Mouse (Mus musculus) right cerebral cortex, adult 18-20 months (tissue): ENCODE results near the gene Tagln2.

Experiments used
- DNase-seq: peaks from one replicate; pipeline ENCODE4 v3.0.0; 2022; ENCODE audit warnings: mixed read lengths

The Tagln2 gene

GRCm38 (mm10) chr1:172481540-172482280 is 18.1 kb upstream of the Tagln2 start, which contains the start of gene Igsf9:
Gene Igsf9 (plus strand): TSS chr1:172481788.
- peak; percentile 95 for DNase-seq

DNA sequence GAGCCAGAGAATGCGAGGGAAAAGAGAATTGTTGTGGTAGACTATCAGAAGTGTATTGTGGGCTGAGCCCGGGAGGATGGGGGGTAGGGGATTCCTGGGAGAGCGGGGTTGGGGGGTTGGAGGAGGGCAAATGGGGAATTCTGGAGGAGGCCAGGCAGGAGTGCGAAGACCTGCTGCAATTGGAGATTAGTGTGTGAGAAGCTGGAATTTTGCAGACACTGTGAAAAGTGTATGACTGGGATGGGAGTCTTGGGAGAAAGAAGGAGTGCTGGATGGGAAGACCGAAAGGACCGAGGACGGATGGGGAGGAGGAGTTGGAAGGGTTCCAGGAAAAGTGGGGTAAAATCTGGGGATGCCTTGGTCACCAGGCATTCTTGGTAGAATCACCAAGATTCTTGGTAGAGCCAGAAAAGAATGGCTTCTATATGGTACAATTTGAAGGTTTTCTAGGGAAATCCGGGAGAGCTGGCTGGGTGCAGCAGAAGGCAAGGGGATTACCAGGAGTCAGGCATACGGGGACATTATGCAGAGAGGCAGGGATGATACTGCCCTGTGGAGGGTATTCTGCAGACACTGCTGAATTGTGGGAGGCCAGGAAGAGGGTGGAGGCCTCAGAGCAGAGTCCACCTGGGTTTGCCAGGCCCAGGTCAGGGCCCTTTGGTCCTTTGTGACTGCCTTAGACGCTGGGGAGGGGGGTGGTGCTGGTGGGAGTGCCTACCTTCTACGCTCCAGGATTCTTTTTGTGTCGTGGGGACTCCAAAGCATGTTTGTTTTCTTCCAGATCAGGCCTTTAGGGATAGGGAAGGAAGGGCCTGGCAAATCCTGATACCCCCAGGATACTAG is 17.1 kb upstream of the Tagln2 start:
- DNase-seq, result no peak

DNA sequence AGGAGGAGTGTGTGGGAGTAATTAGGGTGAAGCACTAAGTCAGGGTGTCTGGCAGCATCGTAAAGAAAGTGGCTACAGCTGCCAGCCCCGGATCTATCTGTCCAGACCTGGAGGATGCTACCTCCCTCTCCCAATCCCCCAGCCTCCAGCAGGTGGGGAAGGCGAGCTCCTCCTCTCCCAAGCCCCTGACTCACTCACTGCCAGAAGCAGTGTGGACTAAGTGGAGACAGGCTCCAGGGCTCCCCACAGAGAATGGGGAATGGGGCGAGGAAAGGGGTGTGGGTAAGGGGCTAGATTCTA is 16.5 kb upstream of the Tagln2 start:
- DNase-seq, result no peak

GRCm38 (mm10) chr1:172484236-172484635 is 15.6 kb upstream of the Tagln2 start:
- no peak for DNase-seq

GRCm38 (mm10) chr1:172484671-172485070 is 15.2 kb upstream of the Tagln2 start:
- no peak for DNase-seq

- DNase-seq, result no peak
Observed at GRCm38 (mm10) chr1:172485821-172486220, 14.0 kb upstream of the Tagln2 start.

GRCm38 (mm10) chr1:172486236-172486635 is 13.6 kb upstream of the Tagln2 start:
- no peak for DNase-seq

DNA sequence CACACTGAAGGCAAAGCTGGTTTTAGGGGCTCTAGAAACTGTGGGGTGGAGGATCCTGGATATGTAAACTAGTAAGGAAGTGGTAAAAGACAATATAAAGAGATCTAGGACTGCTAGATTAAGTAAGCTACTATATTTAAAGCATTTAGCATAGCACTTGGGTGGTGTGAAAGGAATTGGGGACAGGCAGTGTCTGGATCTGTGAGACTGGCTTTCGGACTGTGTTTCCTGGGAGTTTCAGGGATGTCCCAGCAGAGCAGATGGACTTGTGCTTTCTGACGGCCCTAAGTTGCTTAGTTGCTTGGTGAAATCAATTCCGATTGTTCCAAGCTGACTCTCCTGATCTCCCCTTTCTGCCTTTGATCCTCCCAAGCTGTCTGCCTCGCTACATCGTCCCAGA is 13.2 kb upstream of the Tagln2 start:
- no peak for DNase-seq

- DNase-seq, result no peak
Observed at GRCm38 (mm10) chr1:172487859-172488258, 12.0 kb upstream of the Tagln2 start.

- DNase-seq, result no peak
Observed at GRCm38 (mm10) chr1:172488831-172489230, 11.0 kb upstream of the Tagln2 start.

DNA sequence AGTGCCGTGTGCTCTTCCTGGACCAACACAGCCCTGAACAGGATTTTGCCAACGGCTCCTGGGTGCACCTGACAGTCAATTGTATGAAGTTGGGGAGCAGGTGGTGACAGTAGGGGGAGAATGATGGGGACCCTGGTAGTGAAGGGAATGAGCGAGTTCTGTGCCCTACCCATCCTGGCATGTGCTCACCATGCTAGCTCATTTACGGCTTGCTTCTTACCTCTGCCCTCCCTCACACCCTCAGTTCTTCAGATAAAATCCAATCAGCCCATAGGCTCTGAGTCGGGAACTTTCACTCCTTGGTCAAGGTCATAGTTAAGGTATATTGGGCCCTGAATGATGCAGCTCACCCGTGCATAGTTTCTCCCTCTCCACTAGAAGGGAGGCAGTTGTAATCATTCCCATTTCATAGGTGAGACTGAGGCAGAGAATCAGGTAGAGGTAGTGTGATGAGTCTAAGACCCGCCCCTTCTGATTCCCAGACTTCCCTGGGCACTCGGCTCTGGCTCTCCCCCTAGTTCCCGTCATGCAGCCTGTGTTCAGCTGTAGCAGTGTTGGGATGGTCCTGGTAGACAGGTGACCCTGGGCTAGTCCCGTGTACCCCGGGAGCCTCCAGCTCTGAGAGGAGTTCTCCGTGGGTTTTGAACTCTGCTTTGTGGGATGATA is 10.1 kb upstream of the Tagln2 start:
- DNase-seq, result no peak

DNA sequence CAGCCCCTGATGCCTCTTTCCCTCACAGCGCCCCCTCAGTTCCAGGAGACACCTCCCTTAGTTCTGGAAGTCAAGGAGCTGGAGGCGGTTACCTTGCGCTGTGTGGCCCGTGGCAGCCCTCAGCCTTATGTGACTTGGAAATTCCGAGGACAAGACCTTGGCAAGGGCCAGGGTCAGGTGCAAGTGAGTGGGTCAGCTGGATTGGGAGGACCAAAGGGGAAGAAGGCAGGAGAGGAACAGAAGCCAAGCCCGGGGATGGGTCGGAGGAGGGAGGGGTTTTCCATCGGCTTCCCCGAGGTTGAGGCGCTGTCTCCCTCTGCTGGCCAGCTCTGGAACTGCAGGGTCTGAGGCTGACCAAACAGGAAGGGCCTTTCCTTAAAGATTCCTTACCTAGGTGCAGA is 9.6 kb upstream of the Tagln2 start:
- peak; percentile 82 for DNase-seq

DNA sequence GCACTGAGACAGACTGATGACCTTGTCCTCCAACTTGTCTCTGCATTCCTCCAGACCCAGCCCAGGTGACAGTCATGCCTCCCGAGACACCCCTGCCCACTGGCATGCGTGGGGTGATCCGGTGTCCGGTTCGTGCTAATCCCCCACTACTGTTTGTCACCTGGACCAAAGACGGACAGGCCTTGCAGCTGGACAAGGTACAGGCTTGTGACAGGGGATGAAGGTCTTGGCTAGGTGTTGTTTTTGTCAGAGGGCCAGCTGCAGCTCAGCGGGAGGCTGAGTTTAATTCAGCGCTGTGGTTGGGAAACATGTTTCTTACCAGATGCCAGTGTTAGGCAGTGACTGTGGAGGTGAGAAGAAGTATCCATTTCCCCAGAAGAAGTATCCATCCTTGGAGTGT is 7.8 kb upstream of the Tagln2 start:
- DNase-seq, result no peak

- DNase-seq, result no peak
Observed at GRCm38 (mm10) chr1:172493516-172493915, 6.3 kb upstream of the Tagln2 start.

GRCm38 (mm10) chr1:172496030-172496429 is 3.8 kb upstream of the Tagln2 start:
- no peak for DNase-seq

DNA sequence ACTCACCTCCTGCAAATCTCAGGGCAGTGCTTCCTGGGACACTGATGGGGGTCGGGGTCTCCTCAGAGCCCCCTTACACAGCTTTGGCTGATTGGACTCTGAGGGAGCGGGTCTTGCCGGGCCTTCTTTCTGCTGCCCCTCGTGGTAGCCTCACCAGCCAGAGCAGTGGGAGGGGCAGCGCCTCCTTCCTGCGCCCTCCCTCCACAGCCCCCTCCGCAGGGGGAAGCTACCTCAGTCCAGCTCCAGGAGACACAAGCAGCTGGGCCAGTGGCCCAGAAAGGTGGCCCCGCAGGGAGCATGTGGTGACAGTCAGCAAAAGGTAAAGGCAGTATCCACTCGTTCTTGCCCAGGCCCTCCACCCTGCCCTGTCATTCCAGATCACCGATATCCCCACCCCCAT is 2.4 kb upstream of the Tagln2 start:
- DNase-seq, result no peak

GRCm38 (mm10) chr1:172500451-172501370 is 864 bp downstream of the Tagln2 start:
- no peak for DNase-seq

DNA sequence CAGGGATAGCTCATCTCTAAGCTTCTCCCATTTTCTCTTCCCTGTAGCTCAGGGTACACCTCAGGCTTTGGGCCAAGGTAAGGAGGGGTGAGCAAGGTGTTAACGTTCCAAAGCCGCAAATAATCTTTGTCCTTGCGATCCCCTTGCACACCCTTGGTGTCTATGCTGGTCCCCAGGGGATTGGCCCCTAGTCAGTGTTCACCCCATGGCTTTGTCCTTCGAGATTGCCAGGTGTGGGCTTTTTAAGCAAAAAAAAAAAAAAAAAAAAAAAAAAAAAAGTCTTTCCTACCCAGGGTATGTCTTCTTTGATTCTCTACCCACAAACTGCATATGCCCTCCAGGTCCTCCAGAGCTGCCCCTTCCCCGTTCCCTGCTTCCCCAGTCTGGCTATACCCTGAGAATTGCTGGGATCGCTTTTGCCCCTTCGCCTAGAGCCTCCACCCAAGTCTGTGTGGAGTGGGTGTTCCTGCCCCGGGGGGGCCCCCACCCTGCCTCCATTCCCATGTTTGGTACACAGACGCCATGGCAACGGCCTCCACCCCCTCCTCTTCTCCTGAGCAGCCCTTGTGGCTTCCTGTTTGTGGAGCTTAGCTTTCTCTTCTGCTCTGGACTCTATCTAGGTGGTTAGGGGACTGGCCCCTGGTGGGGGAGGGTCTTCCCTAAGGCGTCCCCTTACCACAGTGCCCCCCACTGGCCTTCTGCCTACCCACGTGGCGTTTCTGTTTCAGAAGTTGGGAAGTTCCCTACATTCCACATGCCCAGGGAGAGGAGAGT is 1.7 kb downstream of the Tagln2 start:
- no peak for DNase-seq

- DNase-seq, result no peak
Observed at GRCm38 (mm10) chr1:172502145-172503110, 2.6 kb downstream of the Tagln2 start.
